Mouse (Mus musculus) stomach, embryonic 14.5 days (tissue): ENCODE results near the gene Mtf2. TPM values are rescaled to one million over a fixed set of nuclear protein-coding genes. Genes with fewer than 3 reads are reported as not detected.

Source experiments
- polyA plus RNA-seq: library from polyadenylated mRNA; unstranded; fragments of >200 nt; fragmentation: Nextera tagmentation; extraction: Ambion mirVana; gene quantifications from 2 replicates; pipeline ENCODE4 v1.2.1, GENCODE M21; 2014

The Mtf2 gene
- polyA plus RNA-seq, 1 experiment from 2014 or later = 95.0 TPM

Other genes starting within 250 kb of the Mtf2 start
- 0.45 and 1.2 TPM in 2 replicates for gene Ube2d2b, start 235.6 kb upstream of the Mtf2 start, polyA plus RNA-seq
- 71.8 and 80.2 TPM in 2 replicates for gene Evi5, start 190.6 kb upstream of the Mtf2 start, polyA plus RNA-seq
- 68.7 and 74.2 TPM in 2 replicates for gene Rpl5, start 165.2 kb upstream of the Mtf2 start, polyA plus RNA-seq
- gene Fam69a, start 78.6 kb upstream of the Mtf2 start, polyA plus RNA-seq = 29.1 and 31.9 TPM in 2 replicates
- 37.0 and 41.0 TPM in 2 replicates for gene Tmed5, start 66.9 kb downstream of the Mtf2 start, polyA plus RNA-seq
- gene Ccdc18, start 67.2 kb downstream of the Mtf2 start, polyA plus RNA-seq = 10.0 and 12.3 TPM in 2 replicates
- 39.0 and 42.8 TPM in 2 replicates for gene Dr1, start 203.2 kb downstream of the Mtf2 start, polyA plus RNA-seq
- gene Pigg, start 246.9 kb downstream of the Mtf2 start, polyA plus RNA-seq = 3.1 and 3.8 TPM in 2 replicates